Mouse (Mus musculus): Measurements from ENCODE around the gene Cd44.

The Cd44 gene

GRCm38 (mm10) chr2:102894785-102895184 is 6.7 kb downstream of the Cd44 start:
- Histone ChIP-seq H3K9me3 (ENCODE audit: low read length) (no peaks in the 10 kb centered on the region), H3K4me1 (replicated peaks; ENCODE audit: low read depth, low read length) (no peaks in the 10 kb centered on the region), H3K4me3 (replicated peaks; ENCODE audit: low read length) (no peak overlapping the region), H3K27me3 (ENCODE audit: insufficient read depth, low read length) (peaks cover 26% of the 10 kb centered on the region), H3K36me3 (ENCODE audit: insufficient read depth, low read length) (no peaks in the 10 kb centered on the region)
- no peak for TF ChIP-seq POU5F1 (IDR thresholded peaks at IDR 0.05; ENCODE audit: borderline replicate concordance, low read length)
- TF ChIP-seq CTCF (conservative IDR thresholded peaks at IDR 0.05; ENCODE audit: low read length) = no peak
- TF ChIP-seq NANOG (IDR thresholded peaks at IDR 0.05; ENCODE audit: borderline replicate concordance, low read length) = no peak

DNA sequence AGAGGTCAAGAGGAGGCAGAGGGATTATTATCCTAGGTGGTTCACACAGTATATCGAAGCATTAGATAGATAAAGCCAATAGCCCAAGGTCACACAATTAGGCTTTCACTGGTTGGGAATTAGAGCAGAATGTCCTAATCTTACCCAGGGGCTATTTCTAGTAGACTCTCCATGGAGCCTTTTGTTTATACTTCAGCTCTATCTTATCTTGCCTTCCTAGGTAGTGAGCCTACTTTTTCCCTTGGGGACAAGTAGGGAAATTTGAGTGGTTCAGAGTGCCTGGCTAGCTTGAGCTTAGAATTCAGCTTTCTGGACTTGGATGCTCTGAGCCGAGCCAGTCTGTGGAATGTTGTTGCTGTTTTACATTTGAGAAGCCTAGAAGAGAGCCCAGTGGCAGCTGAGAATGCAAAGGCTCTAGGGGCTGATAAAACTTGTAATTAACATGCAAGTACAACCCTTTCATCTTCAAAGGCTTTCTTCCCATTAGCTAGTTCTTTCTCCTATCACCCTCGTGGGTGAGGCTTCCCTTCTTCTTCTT is 12.7 kb downstream of the Cd44 start:
- no peaks in the 10 kb centered on the region for H3K36me3 ChIP-seq (ENCODE audit: insufficient read depth, low read length)
- TF ChIP-seq POU5F1 (IDR thresholded peaks at IDR 0.05; ENCODE audit: borderline replicate concordance, low read length) (no peak), CTCF (conservative IDR thresholded peaks at IDR 0.05; ENCODE audit: low read length) (no peak), NANOG (IDR thresholded peaks at IDR 0.05; ENCODE audit: borderline replicate concordance, low read length) (no peak)
- H3K9me3 ChIP-seq (ENCODE audit: low read length) = peaks cover 10% of the 10 kb centered on the region; the same call in 1 of the 2 replicates
- no peak overlapping the region for H3K4me3 ChIP-seq (replicated peaks; ENCODE audit: low read length)
- H3K4me1 ChIP-seq (replicated peaks; ENCODE audit: low read depth, low read length) = 0 out of 2 replicates have a peak, but pooled peaks cover 3% of the 10 kb centered on the region
- 0 out of 2 replicates have a peak, but pooled peaks cover 2% of the 10 kb centered on the region for H3K27me3 ChIP-seq (ENCODE audit: insufficient read depth, low read length)

DNA sequence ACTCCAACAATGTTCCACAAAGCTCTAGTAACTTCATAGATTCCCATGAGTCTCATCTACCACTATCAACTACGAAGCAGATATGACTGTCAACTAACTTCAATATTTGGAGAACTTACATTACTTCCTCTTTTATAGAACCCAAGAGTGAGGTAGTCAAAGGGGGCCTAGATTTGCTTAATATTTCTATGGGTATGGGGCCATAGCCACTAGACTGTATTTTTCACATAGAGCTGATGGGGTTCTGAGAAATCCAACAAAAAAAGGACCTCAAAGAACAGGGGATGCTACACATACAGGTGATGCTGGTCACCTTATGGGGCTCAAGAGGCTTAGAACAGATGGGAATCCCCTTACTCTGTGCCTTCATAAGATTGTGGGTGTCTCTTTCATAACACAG is 14.3 kb downstream of the Cd44 start:
- Histone ChIP-seq H3K36me3 (ENCODE audit: insufficient read depth, low read length) (no peaks in the 10 kb centered on the region), H3K4me3 (replicated peaks; ENCODE audit: low read length) (no peak overlapping the region), H3K27me3 (ENCODE audit: insufficient read depth, low read length) (0 out of 2 replicates have a peak, but pooled peaks cover 2% of the 10 kb centered on the region), H3K4me1 (replicated peaks; ENCODE audit: low read depth, low read length) (peaks cover 3% of the 10 kb centered on the region; the same call in 1 of the 2 replicates), H3K9me3 (ENCODE audit: low read length) (peaks cover 10% of the 10 kb centered on the region; the same call in 1 of the 2 replicates)
- TF ChIP-seq NANOG (IDR thresholded peaks at IDR 0.05; ENCODE audit: borderline replicate concordance, low read length) (no peak), CTCF (conservative IDR thresholded peaks at IDR 0.05; ENCODE audit: low read length) (no peak), POU5F1 (IDR thresholded peaks at IDR 0.05; ENCODE audit: borderline replicate concordance, low read length) (no peak)

GRCm38 (mm10) chr2:102886306-102886935 is 15.0 kb downstream of the Cd44 start:
- Histone ChIP-seq H3K9me3 (ENCODE audit: low read length) (peaks cover 10% of the 10 kb centered on the region; the same call in 1 of the 2 replicates), H3K4me1 (replicated peaks; ENCODE audit: low read depth, low read length) (peaks cover 7% of the 10 kb centered on the region), H3K4me3 (replicated peaks; ENCODE audit: low read length) (no peak overlapping the region), H3K27me3 (ENCODE audit: insufficient read depth, low read length) (0 out of 2 replicates have a peak, but pooled peaks cover 2% of the 10 kb centered on the region), H3K36me3 (ENCODE audit: insufficient read depth, low read length) (no peaks in the 10 kb centered on the region)
- TF ChIP-seq POU5F1 (IDR thresholded peaks at IDR 0.05; ENCODE audit: borderline replicate concordance, low read length) = no peak
- TF ChIP-seq NANOG (IDR thresholded peaks at IDR 0.05; ENCODE audit: borderline replicate concordance, low read length) = no peak
- no peak for TF ChIP-seq CTCF (conservative IDR thresholded peaks at IDR 0.05; ENCODE audit: low read length)

DNA sequence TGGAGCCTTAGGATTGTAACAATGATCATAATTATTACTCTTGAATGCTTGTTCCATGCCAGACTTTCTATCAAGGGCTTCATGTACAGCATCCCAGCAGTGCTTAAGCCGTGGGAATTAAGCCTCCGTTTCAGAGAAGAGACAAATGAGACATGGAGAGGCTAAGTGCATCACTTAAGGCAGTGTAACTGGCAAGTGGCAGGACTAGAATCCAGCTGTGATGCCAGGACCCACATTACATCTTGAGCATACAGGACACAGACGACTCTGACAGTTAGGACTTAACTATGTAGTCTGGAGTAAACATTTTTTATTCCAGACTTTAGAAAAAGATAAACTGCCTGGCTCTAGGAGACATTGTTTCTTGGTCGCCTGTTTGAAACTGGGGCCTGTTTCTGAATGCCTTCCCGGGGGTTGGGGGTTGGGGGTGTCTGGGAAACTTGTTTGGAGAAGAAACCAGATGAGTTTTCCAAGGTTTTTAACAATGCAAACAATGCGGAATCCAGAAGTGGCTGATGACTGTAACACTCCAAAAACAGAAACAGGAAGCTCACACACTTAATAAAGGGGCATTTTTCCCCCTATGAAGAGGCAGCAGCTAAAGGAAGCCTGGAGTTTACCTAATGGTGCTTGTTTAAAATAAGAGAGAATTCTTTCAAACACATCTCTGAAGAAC is 18.7 kb downstream of the Cd44 start:
- peaks cover 5% of the 10 kb centered on the region for H3K4me1 ChIP-seq (replicated peaks; ENCODE audit: low read depth, low read length)
- no peaks in the 10 kb centered on the region for H3K27me3 ChIP-seq (ENCODE audit: insufficient read depth, low read length)
- no peak for TF ChIP-seq NANOG (IDR thresholded peaks at IDR 0.05; ENCODE audit: borderline replicate concordance, low read length)
- no peak for TF ChIP-seq CTCF (conservative IDR thresholded peaks at IDR 0.05; ENCODE audit: low read length)
- TF ChIP-seq POU5F1 (IDR thresholded peaks at IDR 0.05; ENCODE audit: borderline replicate concordance, low read length) = no peak
- no peaks in the 10 kb centered on the region for H3K36me3 ChIP-seq (ENCODE audit: insufficient read depth, low read length)
- H3K4me3 ChIP-seq (replicated peaks; ENCODE audit: low read length) = no peak overlapping the region
- H3K9me3 ChIP-seq (ENCODE audit: low read length) = peaks cover 6% of the 10 kb centered on the region; the same call in 1 of the 2 replicates

DNA sequence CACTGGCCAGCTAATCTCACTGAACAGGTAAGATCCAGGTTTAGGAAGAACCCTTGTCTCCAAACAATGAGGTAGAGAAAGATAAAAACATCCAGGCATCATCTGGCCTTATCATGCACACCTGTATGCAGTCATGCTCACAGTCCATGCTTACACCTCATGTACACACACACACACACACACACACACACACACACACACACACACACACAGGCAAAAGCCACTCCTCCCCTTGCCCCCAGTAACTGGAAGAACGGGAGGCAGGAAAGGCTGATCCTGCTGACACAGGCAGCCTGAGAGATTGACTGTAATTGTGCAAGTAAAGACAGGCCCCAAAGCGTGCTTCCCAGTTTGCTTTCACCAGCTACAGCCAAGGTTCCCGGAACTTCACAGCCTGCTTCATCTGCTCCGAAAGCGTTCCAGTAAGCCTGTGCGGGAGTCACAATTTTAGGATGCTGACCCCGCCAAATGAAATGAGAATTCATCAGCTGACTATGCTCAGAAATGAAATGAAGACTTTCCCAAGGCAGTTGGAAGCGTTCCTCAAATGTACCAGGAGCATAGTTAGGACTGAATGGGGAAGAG is 19.4 kb downstream of the Cd44 start:
- H3K36me3 ChIP-seq (ENCODE audit: insufficient read depth, low read length) = no peaks in the 10 kb centered on the region
- H3K9me3 ChIP-seq (ENCODE audit: low read length) = peaks cover under 1% of the 10 kb centered on the region; the same call in 1 of the 2 replicates
- TF ChIP-seq CTCF (conservative IDR thresholded peaks at IDR 0.05; ENCODE audit: low read length) (no peak), POU5F1 (IDR thresholded peaks at IDR 0.05; ENCODE audit: borderline replicate concordance, low read length) (no peak), NANOG (IDR thresholded peaks at IDR 0.05; ENCODE audit: borderline replicate concordance, low read length) (no peak)
- no peak overlapping the region for H3K4me3 ChIP-seq (replicated peaks; ENCODE audit: low read length)
- H3K4me1 ChIP-seq (replicated peaks; ENCODE audit: low read depth, low read length) = peaks cover 5% of the 10 kb centered on the region
- no peaks in the 10 kb centered on the region for H3K27me3 ChIP-seq (ENCODE audit: insufficient read depth, low read length)

DNA sequence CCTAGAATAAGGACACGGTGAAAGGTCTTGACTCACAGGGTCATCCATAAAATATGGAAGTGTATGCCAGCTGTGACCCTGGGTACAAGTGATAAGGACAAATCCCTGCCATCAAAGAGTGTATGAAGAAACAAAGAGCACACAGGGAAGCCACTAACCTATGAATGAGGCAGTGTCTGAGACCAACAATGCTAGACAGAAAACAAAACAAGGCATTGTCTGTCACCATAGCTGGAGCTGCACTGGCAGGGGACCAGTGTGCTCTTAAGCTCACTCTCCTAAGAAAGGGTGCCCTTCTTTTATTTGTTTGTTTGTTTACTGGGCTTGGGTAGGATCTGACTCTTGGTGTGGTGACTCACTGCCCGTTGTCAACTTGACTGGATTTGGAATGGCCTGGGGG is 23.0 kb downstream of the Cd44 start:
- Histone ChIP-seq H3K4me1 (replicated peaks; ENCODE audit: low read depth, low read length) (peaks cover 5% of the 10 kb centered on the region), H3K36me3 (ENCODE audit: insufficient read depth, low read length) (no peaks in the 10 kb centered on the region), H3K9me3 (ENCODE audit: low read length) (no peaks in the 10 kb centered on the region), H3K27me3 (ENCODE audit: insufficient read depth, low read length) (no peaks in the 10 kb centered on the region), H3K4me3 (replicated peaks; ENCODE audit: low read length) (no peak overlapping the region)
- TF ChIP-seq POU5F1 (IDR thresholded peaks at IDR 0.05; ENCODE audit: borderline replicate concordance, low read length) (no peak), CTCF (conservative IDR thresholded peaks at IDR 0.05; ENCODE audit: low read length) (no peak), NANOG (IDR thresholded peaks at IDR 0.05; ENCODE audit: borderline replicate concordance, low read length) (no peak)

DNA sequence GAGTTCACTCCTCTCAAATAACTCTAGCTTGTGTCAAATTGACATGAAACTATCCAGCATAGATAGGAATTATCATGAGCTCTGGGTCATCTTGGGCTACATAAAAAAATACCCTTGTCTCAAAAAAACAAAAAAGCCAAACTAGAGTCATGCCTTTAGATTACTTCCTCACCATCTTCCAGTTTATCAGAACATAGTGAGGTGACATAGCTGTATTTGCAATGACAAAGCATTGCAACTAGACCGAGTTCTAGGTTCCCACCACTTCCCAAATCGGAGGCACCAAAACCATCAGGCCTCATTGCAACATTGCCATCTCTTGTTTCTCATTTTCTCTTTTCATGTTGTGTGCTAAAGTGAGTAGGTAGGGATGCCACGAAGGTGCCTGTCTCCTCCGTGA is 24.0 kb downstream of the Cd44 start:
- Histone ChIP-seq H3K4me1 (replicated peaks; ENCODE audit: low read depth, low read length) (peaks cover 5% of the 10 kb centered on the region), H3K4me3 (replicated peaks; ENCODE audit: low read length) (no peak overlapping the region), H3K9me3 (ENCODE audit: low read length) (no peaks in the 10 kb centered on the region), H3K27me3 (ENCODE audit: insufficient read depth, low read length) (no peaks in the 10 kb centered on the region), H3K36me3 (ENCODE audit: insufficient read depth, low read length) (no peaks in the 10 kb centered on the region)
- TF ChIP-seq NANOG (IDR thresholded peaks at IDR 0.05; ENCODE audit: borderline replicate concordance, low read length) (no peak), CTCF (conservative IDR thresholded peaks at IDR 0.05; ENCODE audit: low read length) (no peak), POU5F1 (IDR thresholded peaks at IDR 0.05; ENCODE audit: borderline replicate concordance, low read length) (no peak)

Data from E14TG2a.4 (cell line).